Mouse (Mus musculus) NIH3T3 (cell line): ENCODE data around the gene Spty2d1.

Source experiments
- DNase-seq: peaks from one replicate; pipeline ENCODE4 v3.0.0-alpha.2; 2012; ENCODE audit warnings: low read depth

Spty2d1 gene

GRCm38 (mm10) chr7:46987073-46987472 is 21.1 kb downstream of the Spty2d1 start:
- peak; percentile 8 for DNase-seq

GRCm38 (mm10) chr7:46986646-46987045 is 21.6 kb downstream of the Spty2d1 start:
- DNase-seq = peak; percentile 6

GRCm38 (mm10) chr7:46985718-46986505 is 22.3 kb downstream of the Spty2d1 start:
- peak; percentile 43 for DNase-seq

DNA sequence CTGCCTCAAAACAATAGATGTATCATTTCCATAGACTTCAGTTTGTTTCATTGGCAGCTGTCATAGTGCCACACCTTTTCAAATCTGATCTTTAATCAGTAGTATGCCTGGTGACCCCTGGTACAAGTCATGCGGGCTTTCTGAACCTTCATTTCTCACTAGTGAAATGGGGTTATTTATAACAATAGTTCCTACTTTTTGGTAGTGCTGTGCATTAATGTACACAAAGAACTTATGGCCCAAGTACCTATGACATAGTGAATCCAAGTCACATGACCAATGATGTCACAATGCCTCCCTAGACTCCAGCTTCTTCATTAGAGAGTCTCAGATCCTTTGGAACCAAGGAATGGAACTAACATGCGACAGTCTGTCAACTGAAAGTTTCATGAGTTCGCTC is 24.9 kb downstream of the Spty2d1 start, which contains the start of gene Gm9999:
Gm9999 (plus strand) TSS at position 301 of the 400 bp plus-strand sequence.
- DNase-seq = no peak

DNA sequence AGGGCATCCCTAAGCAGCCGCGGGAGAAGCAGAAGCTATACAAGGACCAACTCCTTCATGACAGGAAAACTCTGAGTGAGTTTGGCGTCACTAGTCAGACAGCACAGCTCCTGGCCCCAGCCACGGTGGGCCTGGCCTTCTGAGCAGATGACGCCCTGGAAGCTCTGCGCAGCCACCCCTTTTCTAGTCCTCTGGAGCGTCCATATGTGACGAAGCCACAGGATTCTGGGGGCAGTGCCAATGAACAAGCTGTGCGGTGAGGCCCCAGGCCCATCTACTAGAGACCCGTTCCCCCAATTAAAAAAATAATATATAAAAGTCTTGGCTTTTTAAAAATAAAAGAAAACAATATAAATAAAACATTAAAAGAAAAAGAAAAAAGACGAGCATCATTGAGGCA is 32.8 kb downstream of the Spty2d1 start:
- DNase-seq = no peak

- no peak for DNase-seq
Observed at GRCm38 (mm10) chr7:46974648-46975047, 33.6 kb downstream of the Spty2d1 start.

- no peak for DNase-seq
Observed at GRCm38 (mm10) chr7:46969898-46970297, 38.3 kb downstream of the Spty2d1 start.

GRCm38 (mm10) chr7:46964070-46964469 is 44.1 kb downstream of the Spty2d1 start:
- DNase-seq = no peak

DNA sequence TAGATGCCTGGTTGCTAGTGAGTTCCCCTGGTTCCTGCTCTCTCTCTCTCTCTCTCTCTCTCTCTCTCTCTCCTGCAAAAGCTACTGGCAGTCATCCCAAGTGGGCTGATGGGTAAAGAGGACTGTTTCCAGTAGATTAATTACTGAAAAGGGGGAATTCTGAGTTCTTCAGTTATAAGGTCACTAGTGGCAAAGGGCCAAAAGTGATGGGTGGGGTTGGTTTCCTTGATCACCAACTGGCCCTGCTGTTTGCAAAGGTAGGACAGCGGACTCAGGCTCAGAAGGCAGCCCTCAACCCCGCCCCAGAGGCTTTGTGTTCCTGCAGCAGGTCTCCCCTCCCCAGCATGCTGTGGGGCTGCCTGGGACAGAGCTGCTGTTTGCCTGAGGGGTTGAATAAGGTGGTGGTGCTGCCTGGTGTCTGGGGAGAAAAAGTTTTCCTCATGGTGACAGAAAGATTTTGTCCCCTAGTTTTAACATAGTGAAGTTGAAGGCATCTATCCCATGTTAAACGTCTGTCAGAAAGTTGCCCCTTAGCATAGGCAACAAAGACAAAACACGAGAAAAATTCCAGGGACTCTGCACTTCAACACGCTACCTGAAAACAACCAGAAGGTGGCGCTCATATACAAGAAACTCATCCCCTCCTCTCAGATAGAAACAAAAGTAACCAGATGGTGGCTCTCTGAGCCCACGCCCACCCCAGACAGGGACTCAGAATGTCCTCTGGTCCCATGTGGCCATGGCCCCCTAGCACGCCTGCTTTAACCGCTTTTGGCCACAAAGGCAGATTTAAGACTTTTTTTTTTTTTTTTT is 45.2 kb downstream of the Spty2d1 start:
- DNase-seq = peak; percentile 87

GRCm38 (mm10) chr7:46962132-46962531 is 46.1 kb downstream of the Spty2d1 start:
- peak; percentile 82 for DNase-seq

DNA sequence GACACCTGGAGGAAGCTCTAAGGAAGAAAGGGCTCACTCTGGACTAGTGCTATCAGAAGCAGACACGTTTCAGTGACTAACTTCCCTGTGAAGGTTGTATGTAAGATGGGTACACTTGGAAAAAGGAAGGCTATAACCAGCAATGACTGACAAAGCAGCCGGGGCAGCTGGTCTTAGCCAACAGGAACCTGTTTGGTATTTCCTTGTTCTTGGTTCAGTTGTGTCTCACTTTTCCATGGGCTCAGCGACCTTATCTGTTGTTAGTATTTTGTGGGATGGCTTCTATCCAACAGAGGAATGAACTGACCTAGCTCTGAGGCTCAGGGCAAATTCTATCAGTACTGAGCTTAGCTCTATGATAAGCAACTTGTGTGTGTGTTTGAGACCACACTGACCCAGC is 47.2 kb downstream of the Spty2d1 start:
- peak; percentile 19 for DNase-seq

DNA sequence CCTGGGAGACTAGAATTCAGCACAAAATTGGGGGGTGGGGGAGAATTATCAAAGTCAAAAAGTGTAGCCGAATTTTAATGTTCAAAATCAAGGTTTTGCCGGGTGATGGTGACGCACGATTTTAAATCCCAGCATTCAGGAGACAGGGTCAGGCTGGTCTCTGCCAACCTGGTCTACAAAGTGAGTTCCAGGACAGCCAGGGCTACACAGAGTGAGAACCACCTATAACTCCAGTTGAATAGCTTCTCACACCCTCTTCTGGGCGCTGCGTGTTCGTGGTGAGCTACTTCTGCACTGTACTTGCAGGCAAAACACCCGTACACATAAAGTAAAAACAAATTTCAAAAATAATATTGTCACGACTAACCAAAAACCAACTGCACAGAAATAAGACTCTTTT is 49.4 kb downstream of the Spty2d1 start:
- DNase-seq = no peak

DNA sequence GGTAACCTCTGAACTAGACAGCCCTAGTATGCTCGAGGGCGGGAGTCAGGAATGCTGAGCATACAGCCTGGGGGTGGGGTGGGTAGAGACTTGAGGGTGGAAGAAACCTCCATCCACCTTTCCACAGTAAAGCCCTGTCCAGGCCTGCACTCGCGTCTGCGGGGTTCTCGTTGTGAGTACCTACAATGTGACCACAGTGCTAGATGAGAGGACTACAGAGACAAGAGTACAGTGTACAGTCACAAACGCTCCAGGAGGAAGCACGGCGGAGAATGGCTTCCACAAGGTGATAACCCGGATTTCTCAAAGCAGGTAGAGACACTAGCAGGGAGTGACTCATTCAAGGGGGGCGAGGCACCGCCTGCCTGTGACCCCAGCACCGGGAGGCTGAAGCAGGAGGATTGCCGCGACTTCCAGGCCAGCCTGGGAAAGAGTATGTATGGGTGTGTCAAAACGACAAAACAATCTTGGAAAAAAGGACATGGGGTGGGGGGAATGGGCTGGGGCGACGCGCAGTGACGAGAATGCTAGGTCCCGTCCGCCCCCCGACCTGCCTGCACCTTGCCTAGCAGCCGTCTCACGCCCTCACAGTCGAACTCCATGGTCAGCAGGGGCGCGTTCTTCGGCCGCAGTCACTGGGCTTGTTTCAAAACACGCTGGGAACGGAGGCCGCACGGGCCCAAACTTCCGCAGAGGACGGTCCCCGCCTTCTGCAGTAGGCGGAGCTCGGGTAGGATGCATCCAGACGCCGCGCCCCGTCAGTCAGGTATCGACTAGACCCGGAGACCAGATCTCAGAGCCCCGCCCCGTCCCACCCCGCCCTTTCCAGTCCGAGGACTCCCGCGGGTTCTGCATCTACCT is 50.1 kb downstream of the Spty2d1 start, which contains the start of gene Uevld:
Uevld (minus strand) TSS at position 697 of the 861 bp plus-strand sequence.
- peak; percentile 95 for DNase-seq
